Mouse (Mus musculus) heart, embryonic 11.5 days (tissue): ENCODE measurements around the gene Ccdc8. TPM values are rescaled to one million over a fixed set of nuclear protein-coding genes. Genes with fewer than 3 reads are reported as not detected.

Experiments
- ATAC-seq: fragments of 200-750 bp; cut with Nextera tagmentation; replicated peaks from 2 replicates; pipeline ENCODE4 v1.8.0; 2017; ENCODE audit warnings: moderate library complexity; ENCODE audit not compliant: insufficient number of reproducible peaks, low FRiP score, low TSS enrichment
- H3K27ac ChIP-seq: fragments of 300-500 bp; sonication (generic); 2 replicates; pipeline ENCODE4 v1.5.1; 2014; ENCODE audit warnings: mild to moderate bottlenecking, low read depth, low read length
- H3K27me3 ChIP-seq: fragments of 300-500 bp; sonication (generic); 2 replicates; pipeline ENCODE4 v1.6.1; 2014; ENCODE audit warnings: mild to moderate bottlenecking, low read length, mixed read lengths; ENCODE audit not compliant: control insufficient read depth, insufficient read depth
- H3K36me3 ChIP-seq: fragments of 300-500 bp; sonication (generic); 2 replicates; pipeline ENCODE4 v1.6.1; 2014; ENCODE audit warnings: mild to moderate bottlenecking, low read length, moderate library complexity, mixed read lengths; ENCODE audit not compliant: control insufficient read depth, insufficient read depth
- H3K4me1 ChIP-seq: fragments of 300-500 bp; sonication (generic); 2 replicates; pipeline ENCODE4 v1.6.1; 2014; ENCODE audit warnings: low read length; ENCODE audit not compliant: control insufficient read depth, insufficient read depth
- H3K4me2 ChIP-seq: fragments of 300-500 bp; sonication (generic); 2 replicates; pipeline ENCODE4 v1.6.1; 2014; ENCODE audit warnings: mild to moderate bottlenecking, moderate library complexity
- H3K4me3 ChIP-seq: fragments of 300-500 bp; sonication (generic); 2 replicates; pipeline ENCODE4 v1.5.1; 2014; ENCODE audit warnings: low read depth, low read length
- H3K9ac ChIP-seq: fragments of 300-500 bp; sonication (generic); 2 replicates; pipeline ENCODE4 v1.6.1; 2014; ENCODE audit warnings: mild to moderate bottlenecking, low read depth, low read length, moderate library complexity
- H3K9me3 ChIP-seq: fragments of 300-500 bp; sonication (generic); replicated peaks from 2 replicates; pipeline ENCODE4 v1.6.1; 2016; ENCODE audit warnings: low read length; ENCODE audit not compliant: control insufficient read depth
- WGBS: fragments of 180-500 bp; shearing (Covaris S2); extraction: QIAGEN DNeasy Blood & Tissue Kit; methylation state at CpG from one replicate; pipeline ENCODE4 v1.1.7; 2014; ENCODE audit not compliant: insufficient replicate concordance; 5-methylcytosine and 5-hydroxymethylcytosine counted together
- polyA plus RNA-seq: library from polyadenylated mRNA; unstranded; fragments of >200 nt; fragmentation: Nextera tagmentation; extraction: Ambion mirVana; gene quantifications from 2 replicates; pipeline ENCODE4 v1.2.1, GENCODE M21; 2014

The Ccdc8 gene
- polyA plus RNA-seq, 1 experiment from 2014 or later, result 22.6 TPM

DNA sequence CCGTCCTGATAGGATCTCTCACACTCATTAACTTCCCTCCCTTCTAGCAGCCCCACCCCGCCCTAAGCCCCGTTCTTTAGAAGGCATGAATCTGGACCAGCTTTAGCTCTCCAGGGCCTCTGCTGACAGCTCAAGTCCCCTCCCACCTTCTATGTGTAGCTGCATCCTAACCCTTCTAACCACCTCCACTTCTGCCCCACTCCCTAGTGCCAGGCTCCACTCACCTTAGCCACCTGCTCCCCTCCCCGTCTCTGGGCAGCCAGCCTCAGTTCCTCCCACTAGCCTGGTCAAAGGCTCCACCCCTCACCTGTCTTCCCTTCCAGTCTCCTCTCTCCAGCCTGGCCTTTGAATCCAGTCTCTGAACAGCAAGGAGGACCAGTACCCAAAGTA lies 33.0 kb downstream of the Ccdc8 start:
- 57% methylated on average over 4 of the region's 4 CpGs for WGBS

GRCm38 (mm10) chr7:17025896-17026622 lies 33.6 kb downstream of the Ccdc8 start:
- H3K4me3 ChIP-seq, result 0 out of 2 replicates have a peak overlapping the region, but pooled peaks have one; percentile 1
- H3K9me3 ChIP-seq, result no peaks in the 10 kb centered on the region

More for the DNA sequence above, 33.0 kb downstream of the Ccdc8 start:
- Histone ChIP-seq H3K4me1 (peaks cover 48% of the 10 kb centered on the region), H3K9ac (peak overlapping the region; percentile 39; the same call in 1 of the 2 replicates), H3K27ac (no peak overlapping the region), H3K36me3 (peaks cover 19% of the 10 kb centered on the region), H3K4me3 (0 out of 2 replicates have a peak overlapping the region, but pooled peaks have one; percentile 1), H3K27me3 (no peaks in the 10 kb centered on the region), H3K4me2 (peak overlapping the region; percentile 77), H3K9me3 (no peaks in the 10 kb centered on the region)
- ATAC-seq, result no peak

GRCm38 (mm10) chr7:17026710-17027587 lies 34.4 kb downstream of the Ccdc8 start:
- WGBS, result 3% methylated on average over 24 of the region's 24 CpGs
- Histone ChIP-seq H3K9ac (peak overlapping the region; percentile 82), H3K4me3 (peak overlapping the region; percentile 88), H3K27me3 (no peaks in the 10 kb centered on the region), H3K9me3 (no peaks in the 10 kb centered on the region), H3K4me2 (peak overlapping the region; percentile 77), H3K27ac (peak overlapping the region; percentile 65), H3K4me1 (peaks cover 48% of the 10 kb centered on the region), H3K36me3 (peaks cover 8% of the 10 kb centered on the region)
- ATAC-seq, result peak; percentile 44

More at GRCm38 (mm10) chr7:17025896-17026622, 33.6 kb downstream of the Ccdc8 start:
- Histone ChIP-seq H3K27ac (no peak overlapping the region), H3K9ac (peak overlapping the region; percentile 39; the same call in 1 of the 2 replicates), H3K27me3 (no peaks in the 10 kb centered on the region), H3K4me2 (peak overlapping the region; percentile 77), H3K4me1 (peaks cover 48% of the 10 kb centered on the region), H3K36me3 (peaks cover 15% of the 10 kb centered on the region)
- ATAC-seq, result no peak
- 45% methylated on average over 9 of the region's 9 CpGs for WGBS

DNA sequence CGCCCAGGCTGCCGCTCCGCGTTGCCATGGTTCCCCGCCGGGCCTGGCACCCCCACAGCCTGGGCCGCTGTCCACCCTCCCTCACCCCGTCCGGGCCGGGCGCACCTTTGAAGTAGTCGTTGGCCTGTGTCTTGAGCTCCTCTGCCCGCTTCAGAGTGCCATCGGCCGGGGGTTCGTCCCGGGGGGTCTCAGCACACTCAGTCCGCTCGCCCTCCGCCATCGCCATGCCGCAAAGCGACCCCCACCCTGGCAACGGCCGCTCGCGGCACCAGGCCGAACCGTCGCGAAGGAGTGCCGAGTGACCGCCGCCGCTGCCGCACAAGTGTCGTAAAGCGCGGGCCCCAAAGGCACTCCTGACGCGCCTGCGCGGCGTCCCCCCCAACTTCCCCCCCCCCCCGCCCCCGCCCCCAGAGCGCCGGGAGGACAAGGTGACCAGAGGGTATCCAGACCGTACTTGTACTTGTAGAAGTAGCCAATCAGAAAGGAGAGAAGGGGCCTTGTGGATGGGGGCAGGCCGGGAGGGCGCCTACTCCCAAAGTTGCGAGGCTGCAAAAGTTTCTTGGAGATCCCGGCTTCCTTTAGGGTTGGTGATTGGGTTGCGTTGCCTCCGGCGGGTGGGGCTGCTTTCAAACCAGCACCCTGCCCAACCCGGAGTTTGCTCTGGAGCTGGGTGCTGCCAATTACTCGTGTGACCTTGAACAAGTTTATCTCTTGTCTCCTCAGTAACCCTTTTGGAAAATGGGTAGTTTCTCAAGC lies 35.3 kb downstream of the Ccdc8 start, which contains the start of gene Ppp5c:
Ppp5c (minus strand) TSS at position 337 of the 756 bp plus-strand sequence.
- H3K36me3 ChIP-seq, result peaks cover 4% of the 10 kb centered on the region; the same call in 1 of the 2 replicates
- H3K27ac ChIP-seq, result peak within 1 kb of the TSS; percentile 65
- H3K4me3 ChIP-seq, result peak within 1 kb of the TSS; percentile 88
- under 1% methylated on average over 56 of the region's 58 CpGs for WGBS
- peaks cover 43% of the 10 kb centered on the region for H3K4me1 ChIP-seq
- H3K4me2 ChIP-seq, result peak within 1 kb of the TSS; percentile 77
- no peaks in the 10 kb centered on the region for H3K27me3 ChIP-seq
- ATAC-seq, result peak; percentile 82
- H3K9me3 ChIP-seq, result no peaks in the 10 kb centered on the region
- H3K9ac ChIP-seq, result peak within 1 kb of the TSS; percentile 82

DNA sequence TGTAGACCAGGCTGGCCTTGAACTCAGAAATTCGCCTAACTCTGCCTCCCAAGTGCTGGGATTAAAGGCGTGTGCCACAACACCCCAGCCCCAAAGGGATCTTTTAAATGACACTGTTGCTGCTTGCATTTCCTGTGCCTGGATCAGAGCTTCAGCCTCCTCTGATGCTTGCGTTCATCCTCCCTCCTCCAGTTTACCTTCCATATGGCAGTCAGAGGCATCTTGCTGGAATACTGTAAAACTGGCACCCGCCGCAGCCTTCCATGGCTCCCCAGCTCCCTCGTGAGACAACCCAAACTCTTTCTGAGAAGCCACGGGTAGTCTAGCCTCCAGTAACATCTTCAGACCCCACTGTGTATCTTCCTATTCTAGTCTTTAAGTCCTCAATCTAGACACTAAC lies 36.4 kb downstream of the Ccdc8 start:
- no peak for ATAC-seq

DNA sequence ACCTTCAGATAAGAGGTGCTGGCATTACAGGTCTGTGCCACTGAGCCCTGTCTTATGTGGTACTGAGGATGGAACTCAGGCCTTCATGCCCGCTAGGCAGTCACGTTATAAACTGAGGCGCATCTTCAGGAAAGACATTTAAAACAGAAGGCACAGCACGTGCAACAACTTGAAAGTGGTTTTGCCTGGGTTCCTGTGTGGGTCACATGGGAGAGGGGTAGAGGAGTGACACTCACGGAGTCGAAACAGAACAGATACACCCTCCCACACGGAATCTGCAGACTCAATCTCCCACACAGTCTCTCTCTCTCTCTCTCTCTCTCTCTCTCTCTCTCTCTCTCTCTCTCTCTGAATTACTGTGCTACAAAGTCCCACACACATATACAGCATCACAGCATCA lies 37.7 kb downstream of the Ccdc8 start:
- no peak overlapping the region for H3K27ac ChIP-seq
- H3K4me1 ChIP-seq, result peaks cover 18% of the 10 kb centered on the region
- no peaks in the 10 kb centered on the region for H3K27me3 ChIP-seq
- no peak for ATAC-seq
- no peak overlapping the region for H3K4me3 ChIP-seq
- no peaks in the 10 kb centered on the region for H3K9me3 ChIP-seq
- H3K4me2 ChIP-seq, result no peak overlapping the region
- WGBS, result 79% methylated on average over 7 of the region's 7 CpGs
- no peak overlapping the region for H3K9ac ChIP-seq
- peaks cover 26% of the 10 kb centered on the region for H3K36me3 ChIP-seq

More for the DNA sequence above, 36.4 kb downstream of the Ccdc8 start:
- H3K4me1 ChIP-seq, result peaks cover 32% of the 10 kb centered on the region
- peaks cover 14% of the 10 kb centered on the region for H3K36me3 ChIP-seq
- no peaks in the 10 kb centered on the region for H3K27me3 ChIP-seq
- H3K4me2 ChIP-seq, result no peak overlapping the region
- no peak overlapping the region for H3K4me3 ChIP-seq
- no peak overlapping the region for H3K27ac ChIP-seq
- H3K9ac ChIP-seq, result no peak overlapping the region
- 75% methylated on average over 7 of the region's 7 CpGs for WGBS
- no peaks in the 10 kb centered on the region for H3K9me3 ChIP-seq

DNA sequence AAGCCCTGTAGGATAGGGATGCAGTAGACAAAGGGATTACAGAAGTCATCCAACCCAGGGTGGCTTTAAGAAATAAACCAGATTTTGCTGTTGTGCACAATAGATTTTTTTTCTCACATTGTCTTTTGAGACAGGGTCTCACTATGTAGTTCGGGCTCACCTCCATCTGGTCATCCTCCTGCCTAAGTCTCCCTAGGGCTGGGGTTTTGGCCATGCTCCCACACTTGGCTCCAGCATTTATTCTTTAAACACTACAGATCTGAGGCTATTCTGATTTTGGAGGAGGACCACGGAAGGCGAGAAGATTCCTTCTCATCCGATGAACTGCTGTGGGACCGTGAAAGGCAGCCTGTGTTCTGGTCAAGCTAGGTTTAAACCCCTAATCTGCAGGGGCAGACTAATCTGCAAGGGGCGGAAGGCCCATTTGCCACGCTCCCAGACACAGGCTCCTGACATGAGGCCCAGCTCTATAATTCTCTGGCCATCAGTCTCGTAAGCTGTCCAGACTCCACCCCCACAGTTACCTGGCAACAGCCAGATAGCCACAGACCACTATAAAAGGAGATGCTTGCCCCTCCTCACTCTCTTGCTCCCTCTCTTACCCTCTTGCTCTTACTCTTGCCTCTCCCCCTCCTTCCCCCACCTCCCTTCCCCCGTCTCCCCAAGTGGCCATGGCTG lies 45.6 kb downstream of the Ccdc8 start:
- H3K4me3 ChIP-seq, result no peak overlapping the region
- no peak overlapping the region for H3K4me2 ChIP-seq
- H3K27me3 ChIP-seq, result no peaks in the 10 kb centered on the region
- peaks cover 60% of the 10 kb centered on the region for H3K36me3 ChIP-seq
- no peaks in the 10 kb centered on the region for H3K9me3 ChIP-seq
- no peak for ATAC-seq
- 57% methylated on average over 9 of the region's 9 CpGs for WGBS
- H3K9ac ChIP-seq, result no peak overlapping the region
- H3K27ac ChIP-seq, result no peak overlapping the region
- H3K4me1 ChIP-seq, result peaks cover 5% of the 10 kb centered on the region; the same call in 1 of the 2 replicates
